Mouse (Mus musculus) thymus, postnatal 25 days (tissue): Measurements from ENCODE around the gene Sox10.
A peak's percentile ranks its signal among the peaks of the same experiment; 100 is the strongest.

Experiments
- DNase-seq: peaks from one replicate; pipeline ENCODE4 v3.0.0; 2022

Sox10 gene

GRCm38 (mm10) chr15:79152709-79153108, 12.3 kb downstream of the Sox10 start:
- no peak for DNase-seq

DNA sequence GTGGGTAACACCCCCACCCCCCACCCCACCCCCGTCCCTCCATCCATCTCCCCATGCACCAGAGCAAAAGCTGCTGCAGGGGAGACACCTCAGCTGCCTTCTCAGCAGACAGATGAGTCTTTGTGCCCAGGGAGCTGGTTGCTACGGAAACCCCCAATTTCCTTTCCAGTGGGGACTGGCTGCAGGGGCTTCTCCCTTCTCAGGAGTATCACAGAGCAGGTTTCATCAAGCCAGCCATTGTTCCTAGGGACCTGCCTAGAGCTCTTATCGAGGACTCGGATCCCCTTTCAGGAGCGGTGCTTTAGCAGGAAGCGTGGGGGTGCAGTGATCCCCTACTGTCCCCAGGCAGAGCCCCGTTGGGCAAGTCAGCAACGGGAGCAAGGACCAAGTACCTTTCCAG, 13.2 kb downstream of the Sox10 start:
- DNase-seq, result no peak

- peak; percentile 75 for DNase-seq
Measured at GRCm38 (mm10) chr15:79148533-79148932, 16.5 kb downstream of the Sox10 start.

DNA sequence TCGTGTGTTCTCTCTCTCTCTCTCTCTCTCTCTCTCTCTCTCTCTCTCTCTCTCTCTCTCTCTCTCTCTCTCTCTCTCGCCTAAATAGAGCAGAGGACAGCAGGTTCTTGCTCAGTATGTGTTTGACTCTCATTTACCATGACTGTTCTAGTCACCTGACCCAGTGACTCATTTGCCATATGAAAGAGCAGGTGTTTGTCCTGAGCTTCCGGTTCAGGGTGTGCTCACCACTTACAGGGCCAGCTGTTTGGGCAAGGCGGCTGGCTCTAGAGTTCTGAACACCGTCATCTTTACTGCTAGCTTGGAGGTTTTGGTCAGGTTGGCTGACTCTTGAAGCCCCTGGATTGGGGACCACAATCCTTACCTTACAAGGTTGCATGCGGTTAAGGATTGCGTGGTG, 19.5 kb downstream of the Sox10 start:
- DNase-seq, result no peak

GRCm38 (mm10) chr15:79144021-79144420, 21.0 kb downstream of the Sox10 start:
- DNase-seq, result no peak

DNA sequence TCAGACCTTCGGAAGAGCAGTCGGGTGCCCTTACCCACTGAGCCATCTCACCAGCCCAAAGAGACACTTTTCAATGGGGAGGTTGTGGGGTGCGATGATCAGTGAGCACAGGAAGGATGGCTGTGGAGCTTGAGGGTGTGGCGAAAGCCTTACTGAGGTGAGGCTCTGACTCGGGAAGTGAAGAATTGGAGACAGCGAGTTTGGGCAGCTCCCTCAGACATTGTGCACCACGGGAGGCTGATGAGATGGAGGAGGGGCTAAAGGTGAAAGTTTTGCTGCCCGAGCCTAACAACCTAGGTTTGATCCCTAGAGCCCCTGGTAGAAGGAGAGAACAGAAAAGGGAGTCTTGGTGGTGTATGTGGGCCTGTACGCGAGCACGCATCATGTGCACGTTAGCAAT, 21.7 kb downstream of the Sox10 start:
- DNase-seq, result no peak

GRCm38 (mm10) chr15:79141566-79141917, 23.5 kb downstream of the Sox10 start:
- no peak for DNase-seq

GRCm38 (mm10) chr15:79140866-79141565, 24.0 kb downstream of the Sox10 start, which contains the start of the genes Polr2f and 1700088E04Rik:
Gene Polr2f, plus strand, starts transcription at chr15:79141009.
Gene 1700088E04Rik, minus strand, starts transcription at chr15:79141253.
- DNase-seq, result peak; percentile 95

DNA sequence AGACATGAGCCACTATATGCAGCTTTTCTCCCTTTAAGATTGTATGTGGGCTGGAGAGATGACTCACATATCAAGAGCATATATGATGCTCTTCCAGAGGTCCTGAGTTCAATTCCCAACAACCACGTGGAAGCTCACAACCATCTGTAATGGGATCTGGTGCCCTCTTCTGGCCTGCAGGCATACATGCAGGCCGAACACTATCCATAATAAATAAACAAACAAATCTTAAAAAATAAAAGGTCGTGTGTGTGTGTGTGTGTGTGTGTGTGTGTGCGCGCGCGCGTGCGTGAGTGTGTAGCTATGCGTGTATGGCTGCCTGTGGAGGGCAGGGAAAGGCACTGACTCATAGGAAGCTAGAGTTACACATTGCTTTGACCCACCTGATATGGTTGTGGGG, 25.4 kb downstream of the Sox10 start:
- DNase-seq, result no peak

- DNase-seq, result no peak
Measured at GRCm38 (mm10) chr15:79135783-79136575, 29.1 kb downstream of the Sox10 start.

GRCm38 (mm10) chr15:79135332-79135731, 29.7 kb downstream of the Sox10 start:
- DNase-seq, result no peak

- no peak for DNase-seq
Measured at GRCm38 (mm10) chr15:79134496-79135270, 30.4 kb downstream of the Sox10 start.

DNA sequence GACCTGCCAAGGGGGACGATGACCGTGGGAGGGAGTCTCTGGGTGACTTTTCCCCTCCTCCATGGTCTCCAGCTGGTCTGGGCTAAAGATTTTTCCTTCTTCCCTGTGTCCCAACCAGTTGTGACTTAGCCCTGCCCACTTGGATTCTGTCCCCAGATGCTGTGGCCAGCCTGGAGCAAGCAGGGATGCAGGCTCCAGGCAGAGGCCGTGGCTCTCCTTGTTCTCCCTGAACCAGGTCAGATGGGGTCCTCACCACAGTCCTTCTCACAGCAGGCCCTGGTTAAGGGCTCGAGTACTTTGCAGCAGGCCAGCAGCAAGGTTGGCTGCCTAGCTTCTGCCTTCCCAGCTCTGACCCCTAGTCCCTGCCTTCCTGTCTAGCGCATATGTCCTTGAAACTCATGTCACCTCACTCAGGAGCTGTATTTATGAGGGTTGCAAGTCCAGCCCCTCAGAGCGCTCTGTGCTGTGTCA, 31.8 kb downstream of the Sox10 start:
- DNase-seq, result no peak

- DNase-seq, result no peak
Measured at GRCm38 (mm10) chr15:79131442-79131841, 33.6 kb downstream of the Sox10 start.

DNA sequence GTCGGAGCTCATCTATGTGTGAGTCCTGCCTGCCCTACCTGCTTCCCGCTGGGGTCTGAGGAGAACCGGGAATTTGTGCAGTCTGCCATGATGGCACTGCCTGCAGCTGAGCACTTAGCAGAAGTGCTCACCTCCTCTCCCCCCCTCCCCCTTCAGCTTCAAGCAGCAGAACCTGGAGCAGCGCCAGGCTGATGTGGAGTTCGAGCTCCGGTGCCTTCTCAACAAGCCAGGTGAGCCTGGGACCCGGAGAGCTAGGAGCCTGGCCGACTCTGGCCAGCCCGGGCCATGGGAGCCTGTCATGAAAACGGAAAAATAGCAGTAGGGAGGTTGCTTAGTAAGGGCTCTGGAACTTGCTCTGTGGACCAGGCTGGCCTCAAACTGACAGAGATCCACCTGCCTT, 34.3 kb downstream of the Sox10 start:
- no peak for DNase-seq

GRCm38 (mm10) chr15:79129311-79129710, 35.7 kb downstream of the Sox10 start:
- DNase-seq, result no peak

GRCm38 (mm10) chr15:79128208-79128607, 36.8 kb downstream of the Sox10 start:
- no peak for DNase-seq

GRCm38 (mm10) chr15:79127101-79127500, 37.9 kb downstream of the Sox10 start:
- DNase-seq, result no peak

DNA sequence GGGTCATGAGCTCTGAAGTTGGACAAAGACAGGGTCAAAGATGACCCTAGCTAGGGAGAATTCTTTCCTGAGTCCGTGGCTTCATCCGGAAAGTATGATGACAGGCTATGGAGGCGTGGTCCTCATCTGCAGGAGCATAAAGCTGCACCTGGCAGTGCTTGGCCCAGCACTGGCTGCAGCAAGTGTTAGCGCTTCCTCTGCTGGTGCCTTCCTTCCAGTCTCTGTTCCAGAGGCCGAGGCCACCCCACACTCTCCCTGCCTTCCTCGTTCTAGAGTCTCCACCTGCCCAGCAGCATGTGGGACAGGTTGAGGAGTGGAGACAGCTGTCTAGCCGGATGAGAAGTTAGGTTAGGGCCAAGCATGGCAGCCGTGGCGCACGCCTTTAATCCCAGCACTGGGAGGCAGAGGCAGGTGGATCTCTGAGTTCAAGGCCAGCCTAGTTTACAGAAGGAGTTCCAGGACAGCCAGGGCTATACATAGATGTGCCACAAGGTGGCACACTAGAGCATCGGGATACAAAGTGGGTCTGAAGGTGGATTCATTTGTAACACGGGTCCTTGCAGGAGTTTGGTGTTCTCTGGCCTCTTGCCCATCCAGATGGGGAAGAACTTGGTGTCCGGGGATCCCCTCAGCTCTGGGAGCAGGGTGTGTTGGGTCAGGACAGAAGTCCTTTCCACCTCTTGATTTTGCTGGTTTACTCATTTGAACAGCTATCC, 38.7 kb downstream of the Sox10 start:
- peak; percentile 58 for DNase-seq

- no peak for DNase-seq
Measured at GRCm38 (mm10) chr15:79124331-79124875, 40.6 kb downstream of the Sox10 start.

GRCm38 (mm10) chr15:79123751-79124150, 41.3 kb downstream of the Sox10 start:
- no peak for DNase-seq

GRCm38 (mm10) chr15:79122546-79122945, 42.5 kb downstream of the Sox10 start:
- no peak for DNase-seq
